Mouse (Mus musculus) forebrain, embryonic 10.5 days (tissue): Measurements from ENCODE around the gene Phactr1. TPM values are rescaled to one million over a fixed set of nuclear protein-coding genes. Genes with fewer than 3 reads are reported as not detected.

ENCODE experiments used
- DNase-seq: peaks from one replicate; pipeline ENCODE4 v3.0.0-alpha.2; 2017; ENCODE audit warnings: low spot score; ENCODE audit errors: extremely low spot score
- H3K27ac ChIP-seq: fragments of 300-500 bp; sonication (generic); 2 replicates; pipeline ENCODE4 v1.5.1; 2016; ENCODE audit warnings: mild to moderate bottlenecking
- H3K27me3 ChIP-seq: fragments of 300-500 bp; sonication (generic); 2 replicates; pipeline ENCODE4 v1.6.1; 2016; ENCODE audit warnings: mild to moderate bottlenecking; ENCODE audit not compliant: poor library complexity, severe bottlenecking
- H3K36me3 ChIP-seq: fragments of 300-500 bp; sonication (generic); replicated peaks from 2 replicates; pipeline ENCODE4 v1.6.1; 2016; ENCODE audit warnings: mild to moderate bottlenecking, moderate library complexity
- H3K4me1 ChIP-seq: fragments of 300-500 bp; sonication (generic); 2 replicates; pipeline ENCODE4 v1.6.1; 2016
- H3K4me3 ChIP-seq: fragments of 300-500 bp; sonication (generic); 2 replicates; pipeline ENCODE4 v1.5.1; 2016; ENCODE audit warnings: mild to moderate bottlenecking, moderate library complexity
- H3K9me3 ChIP-seq: fragments of 300-500 bp; sonication (generic); 2 replicates; pipeline ENCODE4 v1.6.1; 2016; ENCODE audit warnings: mild to moderate bottlenecking, moderate library complexity
- WGBS: fragments of 180-500 bp; shearing (Covaris S2); methylation state at CpG from one replicate; pipeline ENCODE4 v1.1.7; 2016; 5-methylcytosine and 5-hydroxymethylcytosine counted together
- polyA plus RNA-seq: library from polyadenylated mRNA; unstranded; fragments of >200 nt; fragmentation: Nextera tagmentation; extraction: Ambion mirVana; gene quantifications from 2 replicates; pipeline ENCODE4 v1.2.1, GENCODE M21; 2016

The Phactr1 gene
- polyA plus RNA-seq, 1 experiment from 2014 or later: 5.5 TPM

GRCm38 (mm10) chr13:42999287-42999686 is 318.9 kb downstream of the Phactr1 start:
- Histone ChIP-seq H3K27ac (no peak overlapping the region), H3K36me3 (no peaks in the 10 kb centered on the region), H3K4me3 (no peak overlapping the region), H3K9me3 (no peaks in the 10 kb centered on the region), H3K4me1 (no peaks in the 10 kb centered on the region), H3K27me3 (no peaks in the 10 kb centered on the region)
- 88% methylated on average over 3 of the region's 3 CpGs for WGBS
- no peak for DNase-seq

- Histone ChIP-seq H3K4me1 (peaks cover 8% of the 10 kb centered on the region), H3K27ac (no peak overlapping the region), H3K36me3 (no peaks in the 10 kb centered on the region), H3K9me3 (no peaks in the 10 kb centered on the region), H3K27me3 (no peaks in the 10 kb centered on the region), H3K4me3 (no peak overlapping the region)
- DNase-seq: no peak
- WGBS: 23% methylated on average over 3 of the region's 3 CpGs
These were observed 324.7 kb downstream of the Phactr1 start for GRCm38 (mm10) chr13:43005131-43005579.

- peaks cover 15% of the 10 kb centered on the region for H3K4me1 ChIP-seq
- no peaks in the 10 kb centered on the region for H3K9me3 ChIP-seq
- no peak overlapping the region for H3K4me3 ChIP-seq
- H3K27ac ChIP-seq: no peak overlapping the region
- DNase-seq: no peak
- H3K27me3 ChIP-seq: no peaks in the 10 kb centered on the region
- H3K36me3 ChIP-seq: no peaks in the 10 kb centered on the region
- 85% methylated on average over 5 of the region's 5 CpGs for WGBS
These were observed 328.0 kb downstream of the Phactr1 start for GRCm38 (mm10) chr13:43008466-43008865.

- H3K27ac ChIP-seq: no peak overlapping the region
- H3K4me3 ChIP-seq: no peak overlapping the region
- whole genome bisulfite sequencing: 90% methylated on average over 3 of the region's 3 CpGs
- H3K4me1 ChIP-seq: peaks cover 24% of the 10 kb centered on the region
- H3K27me3 ChIP-seq: no peaks in the 10 kb centered on the region
- H3K36me3 ChIP-seq: no peaks in the 10 kb centered on the region
- DNase-seq: no peak
- no peaks in the 10 kb centered on the region for H3K9me3 ChIP-seq
These were observed 329.2 kb downstream of the Phactr1 start for GRCm38 (mm10) chr13:43009596-43009995.

GRCm38 (mm10) chr13:43011516-43011915 is 331.1 kb downstream of the Phactr1 start:
- DNase-seq: no peak
- H3K4me3 ChIP-seq: no peak overlapping the region
- 51% methylated on average over 3 of the region's 3 CpGs for WGBS
- H3K36me3 ChIP-seq: no peaks in the 10 kb centered on the region
- peaks cover 22% of the 10 kb centered on the region for H3K4me1 ChIP-seq
- H3K27ac ChIP-seq: no peak overlapping the region
- H3K27me3 ChIP-seq: no peaks in the 10 kb centered on the region
- no peaks in the 10 kb centered on the region for H3K9me3 ChIP-seq

GRCm38 (mm10) chr13:43013984-43014383 is 333.6 kb downstream of the Phactr1 start:
- no peak for DNase-seq
- H3K4me1 ChIP-seq: peaks cover 34% of the 10 kb centered on the region
- no peaks in the 10 kb centered on the region for H3K36me3 ChIP-seq
- H3K9me3 ChIP-seq: no peaks in the 10 kb centered on the region
- 83% methylated on average over 4 of the region's 4 CpGs for WGBS
- H3K27me3 ChIP-seq: no peaks in the 10 kb centered on the region
- no peak overlapping the region for H3K27ac ChIP-seq
- no peak overlapping the region for H3K4me3 ChIP-seq

- WGBS: 51% methylated on average over 6 of the region's 6 CpGs
- DNase-seq: no peak
- no peaks in the 10 kb centered on the region for H3K9me3 ChIP-seq
- H3K27ac ChIP-seq: no peak overlapping the region
- H3K27me3 ChIP-seq: no peaks in the 10 kb centered on the region
- no peaks in the 10 kb centered on the region for H3K36me3 ChIP-seq
- peaks cover 38% of the 10 kb centered on the region for H3K4me1 ChIP-seq
- no peak overlapping the region for H3K4me3 ChIP-seq
These were observed 335.3 kb downstream of the Phactr1 start for GRCm38 (mm10) chr13:43015768-43016167.

GRCm38 (mm10) chr13:43018863-43019262 is 338.4 kb downstream of the Phactr1 start:
- H3K9me3 ChIP-seq: no peaks in the 10 kb centered on the region
- no peak overlapping the region for H3K4me3 ChIP-seq
- WGBS: 78% methylated on average over 5 of the region's 5 CpGs
- no peaks in the 10 kb centered on the region for H3K36me3 ChIP-seq
- no peak overlapping the region for H3K27ac ChIP-seq
- H3K4me1 ChIP-seq: peaks cover 29% of the 10 kb centered on the region
- peaks cover 4% of the 10 kb centered on the region; the same call in 1 of the 2 replicates for H3K27me3 ChIP-seq
- DNase-seq: no peak

GRCm38 (mm10) chr13:43021031-43021430 is 340.6 kb downstream of the Phactr1 start:
- Histone ChIP-seq H3K4me3 (no peak overlapping the region), H3K36me3 (no peaks in the 10 kb centered on the region), H3K27me3 (peaks cover 9% of the 10 kb centered on the region; the same call in 1 of the 2 replicates), H3K9me3 (peaks cover 6% of the 10 kb centered on the region; the same call in 1 of the 2 replicates), H3K27ac (no peak overlapping the region), H3K4me1 (peaks cover 19% of the 10 kb centered on the region; the same call in 1 of the 2 replicates)
- DNase-seq: no peak
- 90% methylated on average over 6 of the region's 6 CpGs for WGBS

- Histone ChIP-seq H3K4me3 (no peak overlapping the region), H3K27ac (no peak overlapping the region), H3K4me1 (peaks cover 15% of the 10 kb centered on the region; the same call in 1 of the 2 replicates), H3K27me3 (peaks cover 9% of the 10 kb centered on the region; the same call in 1 of the 2 replicates), H3K9me3 (peaks cover 6% of the 10 kb centered on the region; the same call in 1 of the 2 replicates), H3K36me3 (no peaks in the 10 kb centered on the region)
- 94% methylated on average over 5 of the region's 5 CpGs for WGBS
- DNase-seq: no peak
These were observed 342.6 kb downstream of the Phactr1 start for GRCm38 (mm10) chr13:43023005-43023404.

GRCm38 (mm10) chr13:43027568-43027967 is 347.1 kb downstream of the Phactr1 start:
- Histone ChIP-seq H3K27ac (no peak overlapping the region), H3K36me3 (no peaks in the 10 kb centered on the region), H3K4me3 (no peak overlapping the region), H3K4me1 (peaks cover 7% of the 10 kb centered on the region; the same call in 1 of the 2 replicates), H3K9me3 (peaks cover 6% of the 10 kb centered on the region; the same call in 1 of the 2 replicates), H3K27me3 (peaks cover 42% of the 10 kb centered on the region)
- 28% methylated on average over 1 of the region's 1 CpGs for WGBS
- DNase-seq: no peak

GRCm38 (mm10) chr13:43030222-43030621 is 349.8 kb downstream of the Phactr1 start:
- Histone ChIP-seq H3K9me3 (peaks cover 7% of the 10 kb centered on the region; the same call in 1 of the 2 replicates), H3K4me3 (no peak overlapping the region), H3K4me1 (peaks cover 7% of the 10 kb centered on the region; the same call in 1 of the 2 replicates), H3K27me3 (peaks cover 40% of the 10 kb centered on the region), H3K36me3 (no peaks in the 10 kb centered on the region), H3K27ac (no peak overlapping the region)
- no peak for DNase-seq
- 88% methylated on average over 2 of the region's 2 CpGs for WGBS

GRCm38 (mm10) chr13:43032451-43032850 is 352.0 kb downstream of the Phactr1 start:
- Histone ChIP-seq H3K36me3 (no peaks in the 10 kb centered on the region), H3K9me3 (peaks cover 3% of the 10 kb centered on the region; the same call in 1 of the 2 replicates), H3K27ac (no peak overlapping the region), H3K4me3 (no peak overlapping the region), H3K27me3 (peaks cover 37% of the 10 kb centered on the region), H3K4me1 (peaks cover 3% of the 10 kb centered on the region; the same call in 1 of the 2 replicates)
- no peak for DNase-seq
- WGBS: 92% methylated on average over 3 of the region's 3 CpGs
